Mouse (Mus musculus) mouse trophoblast stem cell (cell line): ENCODE data around the gene Pcsk5.

Experiments used
- in situ Hi-C, 2 experiments: fragments of 300-500 bp; cut with MseI, MboI; formaldehyde crosslinking; loops; 2 replicates in 1 of 2; 3 replicates in 1 of 2; pipeline ENCODE4 v1.15.1; 2025

Pcsk5 gene

DNA sequence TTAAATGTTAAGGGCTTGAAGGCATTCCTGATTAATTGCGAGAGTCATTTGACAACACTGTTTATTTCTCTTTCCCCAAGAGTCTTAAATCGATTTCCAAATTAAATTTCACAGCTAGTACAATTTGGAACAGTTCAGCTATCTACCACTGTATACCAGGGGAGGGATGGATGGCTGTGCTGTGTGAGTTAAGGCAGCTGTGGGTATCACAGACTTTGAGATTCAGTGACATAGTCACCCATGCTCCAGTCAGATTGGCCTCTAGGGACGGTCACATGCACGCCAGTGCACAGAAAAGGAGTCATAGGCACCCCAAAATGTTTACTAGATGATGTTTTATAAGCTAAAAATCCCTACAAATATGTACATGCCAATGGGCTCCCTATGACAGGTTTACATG is 260.0 kb downstream of the Pcsk5 start:
- in situ Hi-C loops: no loop called here

DNA sequence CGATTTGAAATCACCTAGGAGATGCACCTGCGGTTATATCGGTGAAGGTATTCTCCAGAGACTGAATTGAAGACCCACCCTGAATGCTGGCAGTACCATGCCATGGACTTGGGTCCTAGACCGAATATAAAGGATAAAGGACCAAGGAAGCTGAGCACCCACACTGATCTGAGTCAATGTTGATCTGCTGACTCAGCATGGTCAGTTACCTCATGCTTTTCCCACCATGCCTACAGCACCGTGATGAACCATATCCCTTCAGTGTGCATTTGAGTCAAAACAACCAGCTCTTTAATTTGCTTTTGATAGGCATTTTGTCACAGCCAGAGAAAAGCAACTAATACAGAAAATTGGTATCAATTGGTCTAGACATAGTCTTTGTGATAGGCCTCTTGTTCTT is 262.9 kb downstream of the Pcsk5 start:
- in situ Hi-C loops: no loop called here

- in situ Hi-C loops: no loop called here
These were observed 265.1 kb downstream of the Pcsk5 start for GRCm38 (mm10) chr19:17572315-17572714.

GRCm38 (mm10) chr19:17570936-17571335 is 266.5 kb downstream of the Pcsk5 start:
- in situ Hi-C loops: no loop called here

DNA sequence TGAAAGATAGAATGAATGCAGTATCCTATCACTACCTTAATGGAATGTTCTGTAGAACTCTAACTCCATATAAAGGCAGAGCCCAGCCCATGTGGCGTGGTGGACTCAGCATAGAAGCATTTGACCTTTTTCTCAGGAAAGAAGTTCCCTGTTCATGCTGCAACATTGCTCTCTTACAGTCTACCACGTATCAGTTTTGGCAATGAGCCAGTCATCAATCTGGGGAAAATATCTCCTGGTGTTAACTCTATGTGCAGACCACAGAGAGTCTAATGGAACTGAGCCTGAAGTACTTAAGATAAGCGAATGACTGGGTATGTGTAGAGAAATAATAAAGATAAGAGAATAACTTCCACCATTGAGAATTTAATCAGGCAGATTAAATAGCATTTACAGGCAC is 270.2 kb downstream of the Pcsk5 start:
- in situ Hi-C loops: no loop called here

DNA sequence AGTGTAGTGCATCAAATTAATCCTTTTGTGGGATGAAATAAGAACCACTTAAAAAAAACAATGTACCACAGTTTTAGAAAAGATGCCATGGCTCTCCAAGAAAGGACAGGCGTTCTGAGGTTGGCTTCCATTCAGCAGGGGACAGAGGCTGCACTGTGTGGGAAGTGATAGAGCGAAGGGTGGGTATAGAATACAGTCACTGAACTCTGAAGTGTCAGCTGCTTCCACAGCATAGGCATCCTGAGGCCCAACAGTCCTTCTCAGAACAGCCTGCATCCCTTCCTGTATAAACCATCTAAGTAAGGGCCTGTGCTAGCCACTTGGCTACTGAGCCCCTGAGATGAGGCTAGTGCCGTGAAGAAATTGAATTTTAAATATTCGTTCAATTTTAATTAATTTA is 271.3 kb downstream of the Pcsk5 start:
- in situ Hi-C loops: no loop called here

- in situ Hi-C loops: no loop called here
These were observed 278.7 kb downstream of the Pcsk5 start for GRCm38 (mm10) chr19:17558764-17559163.

- in situ Hi-C loops: no loop called here
These were observed 282.3 kb downstream of the Pcsk5 start for GRCm38 (mm10) chr19:17555159-17555558.

DNA sequence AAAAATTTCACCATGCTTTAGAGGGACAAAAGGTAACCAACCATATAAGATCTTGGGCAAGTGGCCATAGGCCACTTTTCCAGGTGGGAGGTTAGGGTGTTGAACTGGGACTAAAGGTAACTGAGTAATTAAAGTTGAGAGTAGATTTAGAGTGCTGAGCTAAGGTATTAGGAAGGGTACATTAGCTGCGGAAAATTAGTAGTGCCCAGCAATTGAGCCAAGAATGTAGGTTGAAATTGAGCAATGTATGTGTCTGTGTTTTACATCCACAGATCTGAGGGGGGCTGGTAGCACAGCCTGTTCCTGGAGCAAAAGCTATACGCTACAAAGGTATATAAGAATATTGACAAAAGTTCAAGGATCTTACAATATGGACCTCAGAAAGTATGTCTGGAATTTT is 282.9 kb downstream of the Pcsk5 start:
- in situ Hi-C loops: no loop called here

GRCm38 (mm10) chr19:17553396-17554100 is 283.9 kb downstream of the Pcsk5 start:
- in situ Hi-C loops: no loop called here

- in situ Hi-C loops: no loop called here
These were observed 308.5 kb downstream of the Pcsk5 start for GRCm38 (mm10) chr19:17528746-17529532.

GRCm38 (mm10) chr19:17525558-17525957 is 311.9 kb downstream of the Pcsk5 start:
- in situ Hi-C loops: no loop called here

DNA sequence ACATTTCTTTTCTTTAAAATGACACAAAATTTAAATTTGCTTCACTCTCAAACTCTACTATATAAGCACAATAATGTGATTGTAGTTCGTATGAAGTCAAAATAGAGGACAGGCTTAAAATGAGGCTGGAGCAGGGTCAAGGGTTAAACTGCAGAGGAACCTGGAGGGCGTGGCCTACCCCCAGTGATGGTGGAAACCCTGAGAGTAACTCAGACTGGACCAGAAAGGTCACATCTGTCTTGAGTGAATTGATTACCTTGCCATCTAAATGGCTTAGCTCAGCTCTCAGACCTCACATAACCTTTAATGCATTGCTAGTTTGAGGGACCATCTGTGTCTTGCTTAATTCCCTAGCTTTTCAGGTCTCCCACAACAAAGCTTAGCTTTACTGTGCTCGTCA is 323.0 kb downstream of the Pcsk5 start:
- in situ Hi-C loops: no loop called here

DNA sequence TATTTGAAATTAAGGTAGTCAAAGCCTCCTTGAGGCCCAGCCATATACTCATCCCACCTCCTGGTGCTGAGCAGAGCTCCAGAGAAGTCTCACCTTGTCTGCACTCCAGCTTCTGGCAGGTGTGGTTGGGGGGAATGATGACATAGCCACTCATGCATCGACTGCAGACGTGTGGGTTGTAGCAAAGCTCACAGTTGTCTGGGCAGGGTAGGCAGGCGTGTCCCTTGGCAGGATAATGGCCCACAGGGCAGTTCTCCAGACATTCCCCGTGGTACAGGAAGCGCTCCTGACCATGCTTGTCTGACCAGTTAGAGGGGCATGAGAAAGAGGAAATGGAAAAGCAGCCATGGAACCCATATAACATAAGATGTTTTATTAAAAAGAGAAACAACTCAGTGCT is 326.1 kb downstream of the Pcsk5 start:
- in situ Hi-C loops: no loop called here

DNA sequence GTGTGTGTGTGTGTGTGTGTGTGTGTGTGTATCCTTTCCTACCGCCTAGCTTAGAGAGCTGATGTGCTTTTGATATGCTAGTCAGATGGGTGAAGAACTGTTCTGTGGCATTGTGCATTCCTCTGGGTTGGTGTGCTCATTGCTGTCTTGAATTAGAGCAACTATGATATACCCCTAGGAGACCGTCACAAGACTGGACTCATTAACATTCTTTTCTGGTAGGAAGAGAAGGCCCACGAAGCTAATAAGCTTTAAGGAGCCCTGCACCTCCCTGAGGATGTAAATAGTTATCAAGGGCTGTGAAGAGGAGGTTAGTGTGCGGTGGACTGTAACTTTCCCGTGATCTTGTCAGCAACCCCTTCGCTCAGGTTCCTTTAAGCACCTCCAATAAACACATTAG is 333.2 kb downstream of the Pcsk5 start:
- in situ Hi-C loops: no loop called here

- in situ Hi-C loops: no loop called here
These were observed 338.7 kb downstream of the Pcsk5 start for GRCm38 (mm10) chr19:17498586-17499235.

DNA sequence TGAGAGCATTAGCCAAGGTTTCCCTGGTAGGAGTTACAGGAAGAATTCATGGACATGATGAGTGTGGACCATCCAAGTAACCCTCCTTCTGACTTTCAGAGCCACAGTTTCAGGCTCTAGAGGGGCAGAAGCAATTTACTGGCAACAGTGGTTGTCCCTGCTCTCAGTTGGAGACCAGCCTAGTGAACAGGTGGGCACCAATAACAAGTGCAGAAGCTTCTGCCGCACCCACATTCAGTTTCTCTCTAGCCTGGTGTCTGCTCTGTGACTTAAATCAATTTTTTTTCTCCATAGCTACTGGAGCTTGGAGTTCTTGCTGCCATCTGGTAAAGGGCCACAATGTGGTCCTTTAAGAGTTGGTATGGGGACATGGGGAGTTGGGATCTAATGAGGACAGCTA is 341.3 kb downstream of the Pcsk5 start:
- in situ Hi-C loops: no loop called here

- in situ Hi-C loops: no loop called here
These were observed 345.4 kb downstream of the Pcsk5 start for GRCm38 (mm10) chr19:17491822-17492544.

- in situ Hi-C loops: no loop called here
These were observed 346.1 kb downstream of the Pcsk5 start for GRCm38 (mm10) chr19:17491322-17491721.

- in situ Hi-C loops: no loop called here
These were observed 347.6 kb downstream of the Pcsk5 start for GRCm38 (mm10) chr19:17489866-17490141.

DNA sequence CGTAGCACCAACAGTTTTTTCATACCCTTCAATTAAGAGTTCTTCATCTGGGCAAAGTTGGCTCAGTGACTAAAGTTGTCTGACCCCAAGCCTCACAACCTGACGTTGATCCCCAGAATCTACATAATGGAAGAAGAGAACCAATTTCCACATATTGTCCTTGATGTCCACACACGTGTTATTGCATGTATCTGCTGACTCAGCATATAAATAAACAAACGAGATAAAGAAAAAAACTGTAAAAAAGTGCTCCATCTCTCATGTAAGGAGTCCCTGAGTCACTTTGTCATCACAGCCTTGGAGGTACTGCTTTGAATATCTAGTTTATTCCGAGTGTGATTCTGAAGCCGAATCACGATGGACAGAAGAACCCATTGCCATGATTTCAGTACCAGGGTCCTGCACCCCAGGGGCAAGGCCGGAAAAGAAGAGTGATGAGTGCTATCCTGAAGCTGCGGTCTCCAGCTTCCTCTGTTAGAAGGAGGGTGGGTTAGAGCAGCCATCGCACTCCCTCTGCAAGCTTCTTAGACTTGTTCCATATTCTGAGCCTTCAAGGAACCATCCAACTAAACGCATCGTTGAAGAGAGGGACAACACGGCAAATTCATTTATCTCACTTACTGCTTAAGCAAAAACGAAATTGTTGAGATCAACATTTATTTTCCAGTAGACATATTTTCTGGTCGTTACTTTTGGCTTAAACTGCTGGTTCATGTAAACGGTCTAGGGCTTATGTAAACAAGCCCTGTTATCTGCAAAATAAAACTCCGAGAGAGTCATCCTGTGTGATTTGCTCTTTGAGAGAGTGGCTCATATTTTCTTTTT is 348.2 kb downstream of the Pcsk5 start:
- in situ Hi-C loops: no loop called here
